Mouse (Mus musculus) urinary bladder, postnatal 36 days (tissue): ENCODE data around the gene Gpx3.

ENCODE experiments used
- DNase-seq, 2 experiments: peaks; one replicate each; pipeline ENCODE4 v3.0.0; 2022; ENCODE audit warnings: low spot score in 2 of 2, mixed read lengths in 1 of 2

Gene Gpx3

DNA sequence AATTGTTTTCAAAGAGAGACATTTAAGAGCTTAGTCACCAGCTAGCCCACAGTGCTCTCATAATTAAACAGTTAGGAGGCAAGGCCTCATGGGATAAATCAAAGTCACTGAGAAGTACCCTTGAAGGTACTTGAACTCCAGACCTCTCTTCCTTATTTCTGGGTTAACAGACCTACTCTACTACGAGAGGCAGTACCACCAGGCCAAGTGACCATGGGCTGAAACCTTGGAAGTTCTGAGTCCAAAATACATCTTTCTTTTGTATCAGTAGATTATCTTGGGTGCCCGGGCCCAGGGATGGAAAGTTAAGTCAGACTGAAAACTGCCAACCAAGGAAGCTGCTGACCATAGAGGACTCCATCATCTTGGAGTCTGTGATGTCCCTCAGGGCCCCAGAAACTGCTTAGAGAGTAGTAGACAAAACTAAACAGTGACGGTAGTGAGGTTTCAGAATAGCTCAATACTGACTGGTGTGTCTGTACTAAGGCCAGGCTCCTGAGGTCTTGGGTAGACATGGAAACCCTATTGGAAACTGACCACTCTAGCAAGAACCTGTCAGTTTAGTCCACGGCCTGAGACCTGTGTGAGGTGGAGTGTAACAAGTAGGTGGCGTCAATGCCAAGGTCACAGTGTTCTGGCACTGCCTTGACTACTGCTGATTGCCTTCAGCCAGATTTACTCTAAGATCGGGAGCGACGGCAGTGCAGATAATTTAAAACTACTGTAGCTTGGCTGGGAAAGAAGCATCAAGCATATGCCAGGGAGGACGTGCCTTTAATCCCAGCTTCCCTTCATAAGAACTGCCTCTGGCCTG, 10.5 kb downstream of the Gpx3 start:
- DNase-seq, result no peak

GRCm38 (mm10) chr11:54913841-54914240, 11.6 kb downstream of the Gpx3 start:
- DNase-seq, result peak in 1 of 2 experiments; percentile 50

DNA sequence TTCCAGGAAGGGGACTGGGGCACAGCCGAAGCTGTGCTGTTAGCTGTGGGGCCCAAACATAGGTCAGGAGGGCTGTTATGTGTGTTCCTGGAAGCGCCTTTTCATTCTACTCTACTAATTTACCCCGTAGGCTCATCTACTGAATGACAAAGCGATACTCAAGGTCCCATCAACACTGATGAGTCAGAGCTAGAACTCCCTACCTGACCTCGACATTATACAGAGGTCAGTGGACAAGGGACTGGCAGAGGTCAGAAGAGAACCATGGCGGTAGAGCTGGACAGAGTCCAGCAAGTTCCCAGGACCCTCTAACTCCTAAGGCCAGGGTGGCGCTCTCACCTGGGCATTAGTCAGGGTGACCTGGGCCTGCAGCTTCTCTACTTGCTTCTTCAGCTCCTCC, 15.2 kb downstream of the Gpx3 start:
- DNase-seq, result no peak

DNA sequence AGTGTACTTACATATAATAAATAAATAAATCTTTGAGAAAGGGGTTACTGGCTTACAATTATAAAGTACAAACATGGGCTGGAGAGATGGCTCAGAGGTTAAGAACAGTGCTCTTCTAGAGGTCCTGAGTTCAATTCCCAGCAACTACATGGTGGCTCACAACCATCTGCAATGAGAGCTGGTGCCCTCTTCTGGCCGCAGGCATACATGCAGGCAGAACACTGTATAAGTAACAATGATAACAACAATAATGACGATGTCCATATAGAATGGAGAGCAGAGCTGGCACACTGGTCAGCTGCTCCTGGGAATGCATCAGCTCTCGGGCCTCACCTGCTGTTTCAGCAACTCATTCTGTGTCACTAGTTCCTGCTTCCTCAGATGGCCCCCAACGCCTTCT, 16.0 kb downstream of the Gpx3 start:
- DNase-seq, result no peak

- DNase-seq, result no peak
Observed at GRCm38 (mm10) chr11:54920127-54920972, 18.1 kb downstream of the Gpx3 start.

DNA sequence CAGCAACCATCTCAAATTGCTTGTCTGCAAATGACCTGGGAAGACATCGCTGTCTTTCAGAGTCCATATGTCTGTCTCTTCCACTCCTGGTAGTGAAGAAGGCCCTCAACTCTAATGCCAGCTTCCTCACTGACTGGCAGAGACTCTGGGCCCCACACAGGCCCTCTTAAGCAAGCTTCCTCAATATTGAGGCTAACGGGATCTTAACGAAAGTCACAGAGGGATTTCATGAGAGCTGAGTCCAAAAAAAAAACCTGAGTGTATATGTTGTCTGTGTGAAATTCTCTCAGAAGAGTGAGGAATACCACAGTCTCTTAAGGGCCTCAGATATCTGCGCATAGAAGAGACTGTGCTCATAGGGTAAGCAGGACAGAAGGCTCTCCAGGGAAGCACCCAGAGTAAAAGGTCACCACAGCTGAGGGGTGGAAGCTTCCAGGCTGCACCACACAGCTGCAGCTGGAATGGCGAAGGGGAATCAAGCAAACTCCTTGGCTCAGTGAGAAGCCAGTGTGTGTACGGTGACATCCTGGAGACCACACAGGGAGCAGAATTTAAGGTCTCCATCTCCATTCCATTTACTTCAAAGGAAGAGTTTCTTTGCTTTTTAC, 18.8 kb downstream of the Gpx3 start:
- DNase-seq, result no peak

- DNase-seq, result no peak
Observed at GRCm38 (mm10) chr11:54921798-54922197, 19.5 kb downstream of the Gpx3 start.

- no peak for DNase-seq
Observed at GRCm38 (mm10) chr11:54922488-54922887, 20.2 kb downstream of the Gpx3 start.

GRCm38 (mm10) chr11:54924145-54924544, 21.9 kb downstream of the Gpx3 start:
- no peak for DNase-seq

DNA sequence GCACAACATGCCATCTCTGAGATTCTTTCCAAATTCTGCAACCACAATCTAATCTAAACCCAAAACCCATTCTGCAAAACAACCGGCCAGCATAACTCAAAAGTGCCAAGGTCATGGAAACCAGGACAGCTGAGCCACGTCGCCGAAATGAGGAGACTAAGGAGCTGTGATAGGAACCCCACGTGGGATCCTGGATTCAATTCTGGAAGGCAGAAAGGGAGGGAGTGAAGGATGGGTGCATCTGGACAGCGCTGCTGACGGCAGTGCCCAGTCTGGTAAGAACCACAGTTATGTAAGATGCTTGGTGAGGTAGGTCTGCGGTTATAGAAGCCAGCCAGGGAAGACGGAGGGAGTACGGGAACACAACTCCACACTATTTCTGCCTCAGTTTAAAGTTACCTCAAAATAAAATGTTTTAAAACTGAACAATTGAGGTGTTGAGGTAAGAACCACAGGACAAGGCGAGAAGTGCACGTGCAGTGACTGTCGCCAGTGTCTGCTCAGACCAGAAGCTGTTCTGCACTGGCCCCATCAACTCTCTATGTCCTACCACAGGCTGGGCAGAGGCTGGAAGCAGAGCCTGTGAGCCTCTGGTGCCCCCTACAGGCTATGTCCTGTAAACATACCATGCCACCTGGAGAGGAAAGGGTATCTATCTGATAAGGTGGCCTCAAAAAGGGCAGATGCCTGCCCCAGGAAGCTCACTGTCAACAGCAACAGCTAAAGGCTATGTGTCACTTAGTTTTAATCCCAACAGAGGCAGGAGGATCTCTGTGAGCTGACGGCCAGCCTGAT, 25.3 kb downstream of the Gpx3 start:
- DNase-seq, result peak in 1 of 2 experiments; percentile 59

- no peak for DNase-seq
Observed at GRCm38 (mm10) chr11:54928219-54928618, 26.0 kb downstream of the Gpx3 start.

- DNase-seq, result no peak
Observed at GRCm38 (mm10) chr11:54928886-54929285, 26.6 kb downstream of the Gpx3 start.

GRCm38 (mm10) chr11:54929290-54929689, 27.0 kb downstream of the Gpx3 start:
- DNase-seq, result no peak

DNA sequence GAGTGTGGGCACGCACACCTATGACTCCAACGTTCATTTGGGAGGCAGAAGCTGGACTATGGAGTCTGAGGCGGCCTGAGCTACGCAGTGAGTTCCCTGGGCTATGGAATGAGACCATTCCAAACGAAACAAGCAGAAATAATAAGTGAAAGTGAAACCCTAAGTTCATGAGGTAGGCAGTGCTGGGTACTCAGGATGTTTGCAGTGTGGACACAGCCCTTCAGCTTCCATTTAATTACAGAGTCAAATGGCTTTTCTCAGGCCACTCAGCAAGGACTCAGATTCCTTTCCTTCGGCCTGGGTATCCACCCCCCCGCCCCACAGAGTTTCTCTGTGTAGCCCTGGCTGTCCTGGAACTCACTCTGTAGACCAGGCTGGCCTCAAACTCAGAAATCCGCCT, 27.5 kb downstream of the Gpx3 start:
- no peak for DNase-seq

DNA sequence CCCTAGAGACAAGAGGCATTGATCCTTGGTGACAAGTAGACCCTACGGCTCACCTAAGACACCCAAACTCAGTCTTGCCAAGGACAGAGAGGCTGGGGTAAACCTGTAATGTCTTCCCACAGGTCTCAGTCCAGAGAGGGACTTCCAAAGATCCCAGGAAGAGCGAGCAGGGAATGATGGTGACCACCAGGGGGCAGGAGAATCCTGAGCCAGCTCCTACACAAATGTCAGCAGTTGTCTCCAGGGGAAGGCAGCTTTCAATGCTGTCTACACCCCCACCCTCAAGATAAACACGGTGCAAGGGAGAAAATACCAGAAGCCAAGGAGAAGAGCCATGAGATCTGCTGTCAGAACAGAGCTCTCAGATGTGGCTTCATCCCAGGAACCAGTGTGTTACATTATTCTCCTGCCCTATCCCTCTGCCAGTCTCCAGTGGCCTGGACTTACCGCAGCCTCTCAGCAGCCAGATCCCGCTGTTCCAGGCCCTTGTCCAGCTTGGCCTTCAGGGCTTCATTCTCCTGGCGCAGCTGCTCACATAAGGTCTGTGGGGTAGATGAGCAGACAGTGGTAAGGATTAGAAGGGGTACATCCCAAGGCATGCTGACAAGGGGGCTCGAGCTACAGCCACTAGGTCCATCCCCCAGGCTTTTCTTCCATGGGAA, 28.2 kb downstream of the Gpx3 start:
- DNase-seq, result no peak

DNA sequence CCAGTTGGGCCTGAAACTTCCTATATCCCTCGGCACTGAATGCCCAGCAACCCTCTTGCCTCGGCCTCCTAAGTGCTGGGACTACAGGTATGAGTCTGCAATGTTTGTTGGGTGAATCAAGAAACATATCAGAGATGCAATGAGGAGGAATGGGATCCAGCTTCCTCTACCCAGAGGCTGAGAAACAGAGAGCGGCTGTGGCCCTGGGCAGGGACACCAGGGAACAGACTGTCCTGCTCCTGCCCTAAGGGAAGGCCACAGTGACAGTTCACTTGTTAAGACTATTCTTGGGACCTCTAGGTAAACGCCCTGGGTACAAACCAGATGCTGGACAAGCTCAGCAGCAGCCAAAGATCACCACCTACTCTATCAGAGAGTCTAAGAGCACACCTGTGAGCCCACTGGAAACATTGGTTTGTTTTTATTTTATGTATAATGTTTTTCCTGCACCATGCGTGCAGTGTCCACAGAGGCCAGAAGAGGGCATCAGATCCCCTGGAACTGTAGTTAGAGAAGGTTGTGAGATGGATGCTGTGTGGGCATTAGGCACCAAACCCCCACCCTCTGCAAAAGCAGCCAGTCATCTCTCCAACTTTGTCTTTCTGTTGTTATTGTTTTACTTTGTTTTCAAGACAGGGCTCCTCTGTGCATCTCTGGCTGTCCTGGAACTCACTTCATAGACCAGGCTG, 29.3 kb downstream of the Gpx3 start:
- DNase-seq, result no peak

DNA sequence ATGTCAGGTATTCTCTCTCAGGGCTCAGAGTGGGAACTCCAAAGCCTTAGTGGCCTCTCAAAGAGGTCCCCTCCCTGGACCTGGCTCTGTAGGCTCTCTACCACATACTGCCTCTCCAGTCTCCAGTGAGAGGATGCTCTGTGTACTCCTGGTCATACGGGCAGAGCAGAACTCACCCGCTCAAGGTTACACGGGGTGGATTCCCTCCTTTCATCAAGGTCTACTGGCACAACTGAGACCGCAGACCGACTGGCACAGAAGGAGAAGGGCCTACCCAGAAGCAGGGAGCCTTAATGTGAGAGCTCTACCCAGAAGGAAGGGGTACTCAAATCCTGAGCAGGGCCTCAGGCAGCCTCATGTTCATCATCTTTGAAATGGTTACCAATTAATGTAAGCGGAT, 30.3 kb downstream of the Gpx3 start:
- no peak for DNase-seq

DNA sequence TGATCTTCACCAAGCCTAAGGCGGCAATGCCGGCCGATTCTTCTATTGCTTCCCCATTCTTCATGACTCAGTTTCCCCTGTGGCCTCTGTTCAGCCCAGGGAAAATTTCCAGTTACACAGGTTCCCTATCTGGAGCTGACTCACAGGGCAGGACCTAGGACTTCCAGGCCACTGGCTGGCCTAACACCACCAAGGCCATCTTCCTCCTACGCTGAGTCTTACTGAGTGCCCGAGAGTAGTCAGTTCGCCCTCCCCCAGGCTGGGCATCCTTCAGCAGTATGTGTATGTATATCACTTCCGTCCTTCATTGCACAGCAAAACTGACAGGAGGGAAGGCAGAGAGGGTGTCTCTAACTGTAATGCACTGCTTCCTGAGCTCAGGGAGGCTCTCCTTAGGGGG, 31.9 kb downstream of the Gpx3 start:
- DNase-seq, result no peak

DNA sequence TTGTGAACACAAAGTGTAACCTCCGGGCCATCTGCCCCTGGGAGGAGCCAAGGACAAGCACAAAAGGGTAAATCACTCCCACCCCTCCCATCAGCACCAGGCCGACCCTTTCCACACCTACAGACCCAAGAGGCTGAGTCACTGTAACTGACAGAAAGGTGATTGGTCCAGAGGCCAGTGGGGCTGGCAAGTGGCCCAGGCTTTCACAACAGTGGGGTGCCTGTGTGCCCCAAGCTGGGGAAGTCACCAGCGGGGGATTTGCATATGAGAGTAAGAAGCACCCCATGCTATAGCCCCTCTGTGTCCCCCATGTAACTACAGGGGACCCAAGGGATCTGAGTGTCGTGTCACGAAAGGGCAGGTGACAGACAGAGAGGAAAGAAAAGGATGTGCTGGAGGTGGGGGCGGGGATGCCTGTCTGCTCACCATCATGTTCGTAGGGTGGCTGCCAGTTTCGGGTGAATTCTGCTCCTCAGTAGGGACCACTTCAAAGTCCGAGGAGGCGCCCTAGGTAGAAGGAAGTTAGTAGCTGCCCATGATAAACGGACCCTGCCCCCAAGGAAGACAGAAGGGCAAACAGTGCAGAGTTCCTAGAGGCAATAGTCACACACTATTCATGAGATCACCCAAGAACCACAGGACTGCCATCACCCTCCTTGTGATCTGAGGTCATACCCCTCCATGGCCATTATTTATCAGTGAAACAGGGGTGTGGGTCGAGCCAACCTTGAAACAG, 34.0 kb downstream of the Gpx3 start:
- peak; percentile 33 to 62 for DNase-seq

- DNase-seq, result no peak
Observed at GRCm38 (mm10) chr11:54936771-54937140, 34.5 kb downstream of the Gpx3 start.
